Comparison of ENCODE assay signal across 8 mouse cellular contexts in the genomic region with DNA sequence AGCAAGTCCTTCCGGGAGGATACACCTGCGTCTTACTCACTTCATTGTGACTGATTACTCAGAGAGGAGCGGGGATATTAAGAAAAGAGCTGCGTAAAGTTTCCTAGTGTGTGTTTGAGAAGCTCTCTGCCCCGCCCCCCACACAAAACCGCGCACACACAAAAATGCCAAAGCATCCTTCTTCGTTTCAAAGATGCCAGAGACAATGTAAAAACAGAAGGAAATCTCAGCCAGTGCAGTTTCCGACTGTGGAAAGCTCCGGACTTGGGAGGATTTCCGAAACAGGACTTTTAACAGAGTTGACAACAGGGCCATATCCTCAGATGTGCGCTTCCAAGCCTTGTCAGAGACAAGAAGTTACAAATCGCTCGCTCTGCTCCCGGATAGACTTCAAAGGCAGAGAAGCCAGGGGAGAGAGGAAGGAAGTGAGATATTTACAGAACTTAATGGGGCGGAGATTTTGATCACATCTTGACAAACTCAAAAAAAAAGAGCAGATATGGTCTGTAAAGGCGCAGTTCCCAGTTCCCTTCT. TPM values are rescaled to one million over a fixed set of nuclear protein-coding genes. Genes with fewer than 3 reads are reported as not detected.
DNase-seq lines count a peak whose midpoint lies in the region; ATAC-seq and TF ChIP-seq lines count a peak whose summit lies in the region.

No protein-coding gene starts in this region.

- H3K27ac ChIP-seq in embryonic facial prominence, embryonic 11.5 days (replicated peaks; ENCODE audit: low read depth, low read length): no peak overlapping the region
- peak overlapping the region; percentile 69 for H3K27ac ChIP-seq in heart, postnatal 0 days (ENCODE audit: low read depth)

- H3K9ac ChIP-seq in embryonic facial prominence, embryonic 11.5 days (replicated peaks; ENCODE audit: low read length): peak overlapping the region; percentile 39
- H3K9ac ChIP-seq in heart, postnatal 0 days (replicated peaks; ENCODE audit: low read depth, low read length): no peak overlapping the region

- WGBS in embryonic facial prominence, embryonic 11.5 days: 2% methylated on average over 17 of the region's 17 CpGs
- 5% methylated on average over 17 of the region's 17 CpGs for WGBS in heart, postnatal 0 days

- no peak for ATAC-seq in embryonic facial prominence, embryonic 11.5 days (replicated peaks; ENCODE audit: insufficient number of reproducible peaks, low FRiP score, low TSS enrichment, low read depth)
- peak; percentile 45; the same call in 1 of the 2 replicates for ATAC-seq in heart, postnatal 0 days (ENCODE audit: insufficient read depth, low read depth)
- peak; percentile 15 for ATAC-seq in megakaryocyte, adult 5-6 weeks (ENCODE audit: poor library complexity, severe bottlenecking)

- no peaks in the 10 kb centered on the region for H3K4me1 ChIP-seq in embryonic facial prominence, embryonic 11.5 days (ENCODE audit: control insufficient read depth, insufficient read depth, low read length)
- H3K4me1 ChIP-seq in heart, postnatal 0 days (ENCODE audit: control insufficient read depth, insufficient read depth): peaks cover 5% of the 10 kb centered on the region; the same call in 1 of the 2 replicates

- no peaks in the 10 kb centered on the region for H3K9me3 ChIP-seq in embryonic facial prominence, embryonic 11.5 days (replicated peaks; ENCODE audit: control insufficient read depth, low read length)
- no peaks in the 10 kb centered on the region for H3K9me3 ChIP-seq in heart, postnatal 0 days (replicated peaks; ENCODE audit: control insufficient read depth, low read length)

- H3K27me3 ChIP-seq in embryonic facial prominence, embryonic 11.5 days (ENCODE audit: control insufficient read depth, insufficient read depth, low read length): no peaks in the 10 kb centered on the region
- peaks cover 22% of the 10 kb centered on the region for H3K27me3 ChIP-seq in heart, postnatal 0 days (ENCODE audit: control insufficient read depth, insufficient read depth, low read length)

- no peak for TF ChIP-seq CTCF in heart, postnatal 0 days (IDR thresholded peaks at IDR 0.05; ENCODE audit: low read depth)

- H3K4me2 ChIP-seq in embryonic facial prominence, embryonic 11.5 days (ENCODE audit: low read depth, low read length): peak overlapping the region; percentile 75
- H3K4me2 ChIP-seq in heart, postnatal 0 days (ENCODE audit: low read depth, low read length): peak overlapping the region; percentile 86

- peak overlapping the region; percentile 51 for H3K4me3 ChIP-seq in embryonic facial prominence, embryonic 11.5 days (ENCODE audit: low read depth, low read length)
- peak overlapping the region; percentile 60 for H3K4me3 ChIP-seq in heart, postnatal 0 days (ENCODE audit: low read depth, low read length)

- no peaks in the 10 kb centered on the region for H3K36me3 ChIP-seq in embryonic facial prominence, embryonic 11.5 days (replicated peaks; ENCODE audit: control insufficient read depth, insufficient read depth, low read depth, low read length)
- H3K36me3 ChIP-seq in heart, postnatal 0 days (replicated peaks; ENCODE audit: control insufficient read depth, insufficient read depth, low read length): no peaks in the 10 kb centered on the region

- DNase-seq in kidney, adult 18-20 months: peak; percentile 11
- DNase-seq in kidney, adult 11 months: no peak
- DNase-seq in embryonic facial prominence, embryonic 11.5 days (ENCODE audit: low spot score): peak; percentile 47
- no peak for DNase-seq in heart, postnatal 0 days (ENCODE audit: low spot score)
- peak; percentile 45 for DNase-seq in kidney, postnatal 14 days
- DNase-seq in spleen, adult 12 weeks (ENCODE audit: low spot score): peak; percentile 4
- no peak for DNase-seq in urinary bladder, adult 2 months (ENCODE audit: low spot score)

- TF ChIP-seq EP300 in heart, postnatal 0 days (IDR thresholded peaks at IDR 0.05; ENCODE audit: low read depth): no peak

RNA-seq across cellular contexts. Expression of a gene that starts 1.4 kb away (rescaled TPM):
- 9.6 and 12.1 TPM in 2 replicates for polyA plus RNA-seq in embryonic facial prominence, embryonic 11.5 days (2014; fragmentation: Nextera tagmentation; extraction: Ambion mirVana)
- total RNA-seq in heart, postnatal 0 days (2014; rRNA removed; ENCODE audit: low replicate concordance): 3.8 and 5.6 TPM in 2 replicates
- polyA plus RNA-seq in heart, postnatal 0 days (2015; fragmentation: Nextera tagmentation; extraction: Ambion mirVana): 1.5 TPM in 2 replicates
- 180 and 208 TPM in 2 replicates for total RNA-seq in megakaryocyte, adult 5-6 weeks (2015)
- total RNA-seq in megakaryocyte, adult 5-6 weeks (2017): 226 and 232 TPM in 2 replicates
- 2.1 and 2.5 TPM in 2 replicates for polyA plus RNA-seq in urinary bladder, adult 2 months (2012; rRNA removed)

Comparison
In these comparisons a context has a peak if more than half of its experiments do, and no peak if none do; other contexts are left out.
1. DNase-seq: peak in kidney, adult 18-20 months (single experiment), embryonic facial prominence, embryonic 11.5 days (single experiment), kidney, postnatal 14 days (single experiment) and spleen, adult 12 weeks (single experiment); none in kidney, adult 11 months (single experiment), heart, postnatal 0 days (single experiment) and urinary bladder, adult 2 months (single experiment).